Mouse (Mus musculus) limb, embryonic 10.5 days (tissue): Measurements from ENCODE around the gene Lrp6. TPM values are rescaled to one million over a fixed set of nuclear protein-coding genes. Genes with fewer than 3 reads are reported as not detected.

ENCODE experiments used
- DNase-seq: peaks from one replicate; pipeline ENCODE4 v3.0.0-alpha.2; 2017; ENCODE audit warnings: low spot score
- H3K27ac ChIP-seq: fragments of 300-500 bp; sonication (generic); 2 replicates; pipeline ENCODE4 v1.5.1; 2016; ENCODE audit warnings: mild to moderate bottlenecking
- H3K27me3 ChIP-seq: fragments of 300-500 bp; sonication (generic); 2 replicates; pipeline ENCODE4 v1.6.1; 2016; ENCODE audit warnings: low read depth, mild to moderate bottlenecking; ENCODE audit not compliant: poor library complexity, severe bottlenecking
- H3K36me3 ChIP-seq: fragments of 300-500 bp; sonication (generic); 2 replicates; pipeline ENCODE4 v1.6.1; 2016; ENCODE audit warnings: mild to moderate bottlenecking, moderate library complexity
- H3K4me1 ChIP-seq: fragments of 300-500 bp; sonication (generic); 2 replicates; pipeline ENCODE4 v1.6.1; 2016
- H3K4me3 ChIP-seq: fragments of 300-500 bp; sonication (generic); 2 replicates; pipeline ENCODE4 v1.5.1; 2016; ENCODE audit warnings: mild to moderate bottlenecking, moderate library complexity
- H3K9me3 ChIP-seq: fragments of 300-500 bp; sonication (generic); replicated peaks from 2 replicates; pipeline ENCODE4 v1.6.1; 2016; ENCODE audit warnings: mild to moderate bottlenecking
- WGBS: fragments of 180-500 bp; shearing (Covaris S2); methylation state at CpG from one replicate; pipeline ENCODE4 v1.1.7; 2016; 5-methylcytosine and 5-hydroxymethylcytosine counted together
- polyA plus RNA-seq: library from polyadenylated mRNA; unstranded; fragments of >200 nt; fragmentation: Nextera tagmentation; extraction: Ambion mirVana; gene quantifications from 2 replicates; pipeline ENCODE4 v1.2.1, GENCODE M21; 2016

Lrp6 gene
- polyA plus RNA-seq, 1 experiment from 2014 or later: 33.4 TPM

DNA sequence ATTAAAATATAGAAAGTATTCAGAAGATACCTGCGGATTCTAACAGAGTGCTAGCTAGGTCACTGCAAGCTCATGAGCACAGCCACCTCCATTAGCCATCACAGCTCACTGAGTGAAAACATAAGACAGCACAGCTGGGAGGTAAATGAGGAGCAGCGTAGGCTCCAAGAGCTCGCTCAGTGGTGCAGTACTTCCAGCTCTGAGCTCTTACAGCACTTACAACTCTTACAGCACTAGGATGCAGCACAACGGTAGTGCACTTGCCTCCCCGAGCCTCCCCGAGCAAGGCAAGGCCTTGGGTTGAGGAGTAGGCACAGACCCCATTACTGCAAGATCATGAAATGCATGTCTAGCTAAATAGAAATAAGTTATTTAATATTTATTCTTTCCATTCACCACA, 26.6 kb downstream of the Lrp6 start:
- Histone ChIP-seq H3K9me3 (no peaks in the 10 kb centered on the region), H3K27me3 (no peaks in the 10 kb centered on the region), H3K4me1 (peaks cover 3% of the 10 kb centered on the region), H3K27ac (no peak overlapping the region), H3K4me3 (no peak overlapping the region), H3K36me3 (peaks cover 23% of the 10 kb centered on the region)
- DNase-seq: no peak
- 88% methylated on average over 6 of the region's 6 CpGs for WGBS

DNA sequence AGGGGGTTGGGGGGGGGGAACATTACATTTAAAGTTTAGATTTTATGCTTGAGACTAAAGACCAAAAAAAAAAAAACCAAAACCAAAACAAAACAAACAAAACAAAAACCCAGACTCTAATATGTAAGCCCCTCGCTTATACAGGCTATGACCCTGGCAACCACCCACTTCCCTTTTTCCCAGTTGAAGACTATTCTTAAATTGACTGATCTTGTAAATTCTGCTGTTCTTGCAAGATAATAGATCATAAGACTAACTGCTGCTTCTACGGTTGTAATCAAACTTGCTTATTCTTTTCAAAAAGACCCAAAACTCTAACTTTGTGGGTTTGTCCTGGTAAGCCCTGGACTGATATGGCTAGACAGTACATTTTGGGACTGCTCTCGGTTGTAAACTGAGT, 27.3 kb downstream of the Lrp6 start:
- H3K36me3 ChIP-seq: peaks cover 28% of the 10 kb centered on the region
- no peak overlapping the region for H3K4me3 ChIP-seq
- H3K27ac ChIP-seq: no peak overlapping the region
- no peaks in the 10 kb centered on the region for H3K9me3 ChIP-seq
- H3K4me1 ChIP-seq: peaks cover 4% of the 10 kb centered on the region; the same call in 1 of the 2 replicates
- 95% methylated on average over 3 of the region's 3 CpGs for WGBS
- no peak for DNase-seq
- H3K27me3 ChIP-seq: no peaks in the 10 kb centered on the region

DNA sequence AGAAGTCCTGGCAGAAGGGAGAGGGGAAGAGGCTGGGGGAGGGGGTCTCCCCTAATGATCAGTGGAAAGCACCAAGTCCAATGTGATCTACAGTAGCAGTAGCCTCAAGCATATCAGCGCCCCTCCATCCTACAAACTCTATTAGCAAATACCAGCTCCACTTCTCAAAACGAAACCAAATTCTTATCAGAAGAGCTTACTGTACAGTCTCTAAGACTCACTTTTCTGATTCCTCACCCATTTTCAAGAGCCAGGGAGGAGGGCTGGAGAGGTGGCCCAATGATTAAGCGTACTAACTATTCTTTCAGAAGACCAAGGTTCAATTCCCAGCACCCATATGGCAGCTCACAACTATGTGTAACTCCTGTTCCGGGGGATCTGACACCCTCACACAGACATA, 28.0 kb downstream of the Lrp6 start:
- Histone ChIP-seq H3K27ac (no peak overlapping the region), H3K4me3 (no peak overlapping the region), H3K9me3 (no peaks in the 10 kb centered on the region), H3K27me3 (no peaks in the 10 kb centered on the region), H3K4me1 (peaks cover 4% of the 10 kb centered on the region; the same call in 1 of the 2 replicates), H3K36me3 (peaks cover 28% of the 10 kb centered on the region)
- no peak for DNase-seq
- 95% methylated on average over 4 of the region's 4 CpGs for WGBS

DNA sequence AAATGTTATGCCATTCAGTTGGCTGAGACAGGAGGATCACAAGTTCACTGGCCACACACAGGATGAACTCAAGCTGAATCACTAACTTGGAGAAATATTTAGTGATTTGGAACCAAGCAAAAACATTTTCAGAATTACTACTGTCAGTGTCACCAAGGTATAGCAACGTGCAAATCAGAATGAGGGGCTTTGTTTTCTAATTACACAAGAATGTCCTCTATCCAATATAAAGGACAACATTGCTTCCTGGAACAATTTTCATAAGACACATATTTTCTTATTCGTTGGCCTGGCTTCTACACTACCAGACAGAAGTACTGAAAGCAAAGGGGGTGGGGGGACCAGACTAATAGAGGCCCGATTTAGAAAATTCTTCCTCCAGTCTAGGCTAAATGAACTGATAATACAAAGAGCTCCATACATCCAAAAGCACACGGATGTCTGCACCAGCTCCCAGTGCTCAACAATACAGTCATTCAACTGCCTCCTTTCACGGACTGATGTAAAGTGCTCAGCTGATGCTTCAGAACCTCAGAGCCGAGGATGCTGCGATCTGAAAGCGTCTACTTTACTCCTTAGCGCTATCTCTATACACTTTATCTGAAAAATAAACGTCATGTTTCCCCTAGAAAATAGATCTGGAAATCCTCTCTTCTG, 29.2 kb downstream of the Lrp6 start:
- H3K36me3 ChIP-seq: peaks cover 32% of the 10 kb centered on the region
- H3K9me3 ChIP-seq: no peaks in the 10 kb centered on the region
- H3K4me1 ChIP-seq: peaks cover 4% of the 10 kb centered on the region; the same call in 1 of the 2 replicates
- no peaks in the 10 kb centered on the region for H3K27me3 ChIP-seq
- WGBS: 86% methylated on average over 10 of the region's 10 CpGs
- H3K4me3 ChIP-seq: no peak overlapping the region
- H3K27ac ChIP-seq: no peak overlapping the region
- no peak for DNase-seq

DNA sequence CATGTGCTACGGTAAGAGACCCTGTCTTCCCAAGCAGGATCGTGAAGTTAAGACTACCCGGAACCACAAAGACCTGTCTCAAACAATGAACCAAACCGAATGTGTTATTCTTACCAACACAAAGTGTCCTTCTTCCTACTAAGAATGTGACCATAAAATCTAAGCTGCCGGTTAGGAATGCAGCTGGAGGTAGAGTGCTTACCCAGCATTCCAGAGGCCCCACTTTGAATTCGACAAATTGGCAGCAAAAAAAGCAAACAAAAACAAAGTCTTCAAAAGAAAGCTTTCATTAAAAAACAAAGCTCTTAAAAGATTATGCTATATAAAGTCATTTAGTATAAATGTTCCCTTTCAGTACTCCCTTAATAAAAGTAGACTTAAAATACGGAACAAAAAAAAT, 31.6 kb downstream of the Lrp6 start:
- no peak for DNase-seq
- WGBS: 67% methylated on average over 7 of the region's 7 CpGs
- H3K27me3 ChIP-seq: no peaks in the 10 kb centered on the region
- H3K9me3 ChIP-seq: no peaks in the 10 kb centered on the region
- peaks cover 4% of the 10 kb centered on the region; the same call in 1 of the 2 replicates for H3K4me1 ChIP-seq
- H3K36me3 ChIP-seq: peaks cover 28% of the 10 kb centered on the region
- H3K4me3 ChIP-seq: no peak overlapping the region
- H3K27ac ChIP-seq: no peak overlapping the region; the same call in 1 of the 2 replicates

DNA sequence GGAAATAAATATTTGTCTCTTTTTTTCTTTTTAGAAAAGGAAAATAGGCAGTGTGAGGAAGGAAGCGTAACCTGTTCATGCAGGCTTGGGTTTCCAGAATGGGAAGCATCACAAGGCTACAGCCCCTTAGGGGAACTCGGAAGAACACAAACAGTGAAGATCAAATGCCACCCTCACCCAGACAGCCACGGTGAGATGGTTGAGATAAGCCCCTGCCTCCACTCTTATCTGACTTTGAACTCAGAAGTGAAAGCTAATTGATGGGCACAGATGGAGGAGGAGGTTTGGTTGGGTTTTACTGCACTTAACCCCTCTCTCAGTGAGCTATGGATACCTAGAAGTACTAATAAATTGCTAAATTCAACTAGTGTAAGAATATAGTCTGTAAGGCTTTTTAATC, 33.7 kb downstream of the Lrp6 start:
- DNase-seq: no peak
- no peaks in the 10 kb centered on the region for H3K9me3 ChIP-seq
- H3K27me3 ChIP-seq: no peaks in the 10 kb centered on the region
- H3K4me1 ChIP-seq: peaks cover 12% of the 10 kb centered on the region
- WGBS: 63% methylated on average over 3 of the region's 3 CpGs
- H3K27ac ChIP-seq: no peak overlapping the region
- H3K36me3 ChIP-seq: peaks cover 23% of the 10 kb centered on the region
- H3K4me3 ChIP-seq: no peak overlapping the region

DNA sequence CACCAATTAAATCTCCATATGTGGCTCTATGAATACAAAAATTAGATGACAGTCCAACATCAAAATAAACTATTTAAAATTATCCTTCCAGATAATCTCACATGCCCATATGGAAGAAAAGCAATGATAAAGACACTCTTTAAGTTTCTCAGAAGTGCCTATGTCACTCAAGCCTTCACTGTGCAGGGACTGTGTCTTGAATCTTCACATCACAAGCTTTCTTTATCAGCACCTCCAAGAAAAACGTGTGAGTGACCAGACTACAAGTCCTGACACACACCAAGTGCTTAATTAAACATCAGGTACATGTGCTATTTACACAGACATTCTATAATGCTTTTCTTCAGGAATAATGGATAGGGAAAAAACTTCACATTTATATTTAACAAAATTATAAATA, 34.8 kb downstream of the Lrp6 start:
- peaks cover 23% of the 10 kb centered on the region for H3K4me1 ChIP-seq
- 73% methylated on average over 1 of the region's 1 CpGs for WGBS
- H3K27ac ChIP-seq: no peak overlapping the region
- no peak overlapping the region for H3K4me3 ChIP-seq
- H3K36me3 ChIP-seq: peaks cover 23% of the 10 kb centered on the region
- DNase-seq: no peak
- H3K9me3 ChIP-seq: no peaks in the 10 kb centered on the region
- H3K27me3 ChIP-seq: no peaks in the 10 kb centered on the region

DNA sequence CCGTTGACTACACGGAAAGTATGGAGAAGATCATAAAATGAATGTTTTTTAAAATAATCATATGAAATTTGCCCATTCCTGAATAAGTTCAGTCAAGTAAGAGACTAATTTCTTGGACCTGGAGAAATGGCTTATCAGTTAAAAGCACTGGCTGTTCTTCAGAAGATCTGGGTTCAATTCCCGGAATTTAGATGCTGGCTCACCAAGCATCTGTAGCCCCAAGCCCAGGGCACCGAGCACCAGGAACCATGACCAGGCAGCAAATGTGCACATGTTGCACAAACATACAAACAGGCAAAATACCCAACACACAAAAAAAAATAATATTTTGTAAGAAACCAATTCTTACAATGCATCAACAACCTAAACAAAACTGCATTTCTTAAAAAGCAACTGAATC, 37.4 kb downstream of the Lrp6 start:
- no peak for DNase-seq
- 93% methylated on average over 4 of the region's 4 CpGs for WGBS
- no peak overlapping the region for H3K27ac ChIP-seq
- no peaks in the 10 kb centered on the region for H3K9me3 ChIP-seq
- no peaks in the 10 kb centered on the region for H3K27me3 ChIP-seq
- peaks cover 34% of the 10 kb centered on the region for H3K4me1 ChIP-seq
- H3K4me3 ChIP-seq: no peak overlapping the region
- H3K36me3 ChIP-seq: peaks cover 18% of the 10 kb centered on the region

DNA sequence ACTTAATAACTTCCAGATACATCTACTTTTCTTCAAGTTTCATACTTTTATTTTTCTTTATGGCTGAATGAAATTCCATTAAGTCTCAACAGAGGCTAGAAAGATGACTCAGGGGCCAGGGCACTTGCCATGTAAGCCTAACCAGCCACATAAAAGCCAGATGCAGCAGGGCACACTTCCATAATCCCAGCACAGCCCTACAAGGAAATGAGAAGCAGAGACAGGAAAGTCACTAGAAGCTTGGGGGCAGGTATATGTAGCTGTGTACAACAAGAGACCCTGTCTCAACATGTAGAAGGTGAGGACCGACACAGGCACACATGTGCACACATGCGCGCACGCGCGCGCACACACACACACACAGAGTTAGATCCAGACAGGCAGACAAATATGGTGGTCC, 38.4 kb downstream of the Lrp6 start:
- Histone ChIP-seq H3K9me3 (no peaks in the 10 kb centered on the region), H3K4me1 (peaks cover 38% of the 10 kb centered on the region), H3K27ac (no peak overlapping the region), H3K36me3 (peaks cover 18% of the 10 kb centered on the region), H3K4me3 (no peak overlapping the region), H3K27me3 (no peaks in the 10 kb centered on the region)
- DNase-seq: no peak
- 94% methylated on average over 7 of the region's 7 CpGs for WGBS

DNA sequence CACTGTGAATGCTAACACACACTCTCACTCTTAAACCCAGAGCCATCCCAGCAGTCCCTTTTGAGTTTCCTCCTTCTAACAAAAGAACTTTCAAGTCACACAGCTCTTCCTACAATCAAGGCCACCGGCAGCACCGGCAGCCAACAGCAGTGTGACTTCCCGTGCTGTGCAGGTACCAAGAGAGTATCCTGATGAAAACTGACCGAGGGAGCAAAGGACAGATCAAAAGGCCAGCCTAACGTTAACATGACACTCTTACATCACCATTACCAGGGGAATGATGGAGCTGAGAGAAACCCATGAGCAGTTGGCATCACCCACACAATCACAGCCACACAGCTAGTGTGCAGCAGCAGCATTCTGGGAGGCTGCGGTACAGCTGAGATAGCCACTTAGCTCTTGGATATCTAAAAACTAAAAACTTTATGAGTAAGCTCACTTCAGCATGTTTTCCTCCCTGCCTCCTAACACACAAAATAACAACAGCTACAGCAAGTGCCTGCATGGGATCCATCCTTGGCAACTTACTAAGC, 39.1 kb downstream of the Lrp6 start:
- no peak for DNase-seq
- Histone ChIP-seq H3K27ac (no peak overlapping the region), H3K4me3 (no peak overlapping the region), H3K9me3 (no peaks in the 10 kb centered on the region), H3K27me3 (no peaks in the 10 kb centered on the region), H3K4me1 (peaks cover 38% of the 10 kb centered on the region), H3K36me3 (peaks cover 14% of the 10 kb centered on the region)
- WGBS: 37% methylated on average over 6 of the region's 6 CpGs

DNA sequence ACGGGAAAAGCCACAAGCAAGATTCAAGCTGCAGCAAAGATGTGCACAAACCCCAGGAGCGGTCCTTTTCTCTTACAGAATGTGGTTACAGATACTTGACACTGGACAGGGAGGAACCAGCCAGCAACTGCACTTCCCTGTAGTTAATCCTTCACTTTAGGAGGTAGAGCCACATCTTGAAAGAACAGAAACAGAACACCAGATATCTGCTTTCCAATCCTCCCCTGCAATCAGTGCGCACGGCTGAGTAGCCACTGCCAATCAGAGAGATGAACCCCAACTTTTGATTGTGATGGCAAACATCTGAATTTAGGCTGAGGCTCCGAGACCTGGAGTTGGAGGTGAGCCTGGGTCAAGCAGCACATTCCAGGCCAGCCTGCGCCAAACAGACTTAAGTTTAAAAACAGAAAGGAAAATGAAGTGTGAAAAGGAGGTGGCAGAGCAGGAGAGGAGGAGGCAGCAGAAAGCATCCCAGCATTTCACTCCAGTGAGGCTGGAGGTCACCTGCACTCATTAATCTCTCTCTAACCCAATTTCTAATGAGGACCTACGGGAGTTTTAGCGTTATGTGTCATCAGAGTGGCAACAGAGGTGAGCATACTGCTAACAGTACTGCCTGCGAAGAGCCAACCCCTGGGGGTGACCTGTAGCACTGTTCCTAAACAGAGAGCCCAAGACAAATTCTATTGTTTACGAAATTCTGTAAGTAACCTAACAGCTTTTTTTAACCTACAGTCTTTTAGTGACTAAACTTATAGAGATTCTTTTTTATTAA, 39.8 kb downstream of the Lrp6 start:
- WGBS: 56% methylated on average over 10 of the region's 10 CpGs
- no peaks in the 10 kb centered on the region for H3K9me3 ChIP-seq
- peaks cover 14% of the 10 kb centered on the region for H3K36me3 ChIP-seq
- no peak overlapping the region for H3K27ac ChIP-seq
- no peaks in the 10 kb centered on the region for H3K27me3 ChIP-seq
- peaks cover 38% of the 10 kb centered on the region for H3K4me1 ChIP-seq
- no peak for DNase-seq
- no peak overlapping the region for H3K4me3 ChIP-seq

DNA sequence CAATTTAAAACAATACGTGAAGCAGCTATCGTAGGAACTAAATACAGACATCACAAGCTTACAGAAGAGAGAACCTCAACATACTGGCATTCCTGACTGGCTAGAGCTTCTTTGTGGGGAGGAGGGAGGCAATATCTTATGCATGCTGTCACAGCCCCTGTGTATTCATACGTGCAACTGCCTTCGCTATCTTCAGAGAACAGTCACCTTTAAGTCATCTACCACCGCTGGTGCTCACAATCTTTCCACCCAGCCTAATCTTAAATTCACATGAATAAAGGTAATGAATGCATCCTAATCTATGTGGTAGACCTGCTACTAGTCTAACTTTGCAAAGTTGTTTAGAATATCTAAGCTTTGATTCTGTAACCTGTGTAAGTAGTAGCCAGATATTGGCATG, 40.5 kb downstream of the Lrp6 start:
- Histone ChIP-seq H3K36me3 (peaks cover 9% of the 10 kb centered on the region), H3K27ac (no peak overlapping the region), H3K27me3 (no peaks in the 10 kb centered on the region), H3K4me1 (peaks cover 43% of the 10 kb centered on the region), H3K9me3 (no peaks in the 10 kb centered on the region), H3K4me3 (no peak overlapping the region)
- DNase-seq: no peak
- WGBS: 91% methylated on average over 5 of the region's 5 CpGs

DNA sequence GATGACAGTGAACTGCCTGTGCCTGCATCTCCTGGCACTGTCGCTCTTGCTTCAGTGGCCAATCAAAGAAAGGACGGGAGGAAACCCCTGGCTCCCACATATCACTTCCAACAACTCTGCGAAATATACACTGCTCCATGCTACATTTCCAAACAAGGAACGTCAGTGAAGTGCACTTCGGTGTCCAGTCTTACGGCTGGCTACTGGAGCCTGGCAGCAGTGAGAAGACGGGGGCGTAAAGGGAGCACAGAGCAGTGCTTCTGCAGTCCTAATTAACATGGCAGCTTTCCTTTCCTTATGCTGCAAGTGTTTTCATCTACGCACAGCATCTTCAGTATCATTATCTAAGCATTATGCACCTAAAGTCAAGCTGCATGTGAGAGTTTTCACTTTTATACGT, 45.4 kb downstream of the Lrp6 start:
- H3K36me3 ChIP-seq: peaks cover 7% of the 10 kb centered on the region
- no peak overlapping the region for H3K27ac ChIP-seq
- 87% methylated on average over 10 of the region's 10 CpGs for WGBS
- H3K27me3 ChIP-seq: no peaks in the 10 kb centered on the region
- DNase-seq: no peak
- peaks cover 36% of the 10 kb centered on the region for H3K4me1 ChIP-seq
- no peaks in the 10 kb centered on the region for H3K9me3 ChIP-seq
- H3K4me3 ChIP-seq: no peak overlapping the region
